Mouse (Mus musculus) megakaryocyte, embryonic 14.5 days (primary cell): ENCODE results near the gene Mef2a. TPM values are rescaled to one million over a fixed set of nuclear protein-coding genes. Genes with fewer than 3 reads are reported as not detected.

Experiments
- H3K27me3 ChIP-seq: replicated peaks from 2 replicates; pipeline ENCODE3; 2012; ENCODE audit warnings: inconsistent platforms
- H3K36me3 ChIP-seq: replicated peaks from 2 replicates; pipeline ENCODE3; 2012; ENCODE audit warnings: low read length, inconsistent platforms, mixed read lengths
- H3K4me1 ChIP-seq: 2 replicates; pipeline ENCODE4 v1.6.1; 2012; ENCODE audit warnings: inconsistent platforms
- H3K4me3 ChIP-seq: replicated peaks from 2 replicates; pipeline ENCODE3; 2012; ENCODE audit warnings: moderate library complexity, mild to moderate bottlenecking, inconsistent platforms
- H3K9me3 ChIP-seq: 2 replicates; pipeline ENCODE4 v1.6.1; 2012; ENCODE audit warnings: inconsistent platforms
- FLI1 ChIP-seq: IDR thresholded peaks from 2 replicates; pipeline ENCODE4 v1.6.1; 2012; ENCODE audit warnings: low read length, inconsistent platforms, mixed read lengths
- GATA1 ChIP-seq: IDR thresholded peaks from 3 replicates; pipeline ENCODE4 v1.6.1; 2012; ENCODE audit warnings: mixed read lengths, low read length, inconsistent platforms, borderline replicate concordance
- polyA plus RNA-seq: library from polyadenylated mRNA; stranded (reverse); fragments of >175 nt; gene quantifications from 2 replicates; pipeline ENCODE4 v1.2.3, GENCODE M21; 2012; ENCODE audit warnings: low replicate concordance; ENCODE audit not compliant: insufficient read depth

Mef2a gene
- polyA plus RNA-seq, 1 experiment: 3.5 TPM

DNA sequence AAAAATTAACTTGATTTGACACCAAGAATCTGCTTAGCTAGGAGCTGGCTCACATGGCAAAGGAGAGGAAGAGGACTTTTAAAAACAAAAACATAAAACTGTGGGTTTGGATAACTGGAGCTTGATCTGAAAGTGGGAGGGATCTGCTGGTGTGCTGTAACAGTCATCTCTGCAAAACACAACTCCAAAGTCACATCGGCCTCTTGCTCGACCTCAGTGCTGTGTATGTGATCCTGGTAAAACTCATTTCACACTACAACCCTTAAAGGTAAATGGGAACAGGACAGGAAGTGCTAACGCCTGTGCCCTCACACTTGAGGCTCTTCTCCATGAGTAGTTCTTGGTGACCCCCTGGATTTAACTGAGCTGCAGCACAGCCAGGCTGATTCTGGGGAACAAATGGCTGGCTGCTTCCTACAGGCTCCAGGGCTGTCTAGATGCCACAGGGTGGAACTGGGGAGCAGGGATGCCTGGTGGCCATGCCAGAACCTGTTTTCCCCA lies 142.0 kb downstream of the Mef2a start:
- H3K4me1 ChIP-seq: peaks cover 15% of the 10 kb centered on the region
- H3K36me3 ChIP-seq: peaks cover 93% of the 10 kb centered on the region
- TF ChIP-seq GATA1: no peak
- TF ChIP-seq FLI1: no peak
- H3K4me3 ChIP-seq: no peak overlapping the region
- H3K9me3 ChIP-seq: no peaks in the 10 kb centered on the region
- H3K27me3 ChIP-seq: no peaks in the 10 kb centered on the region

DNA sequence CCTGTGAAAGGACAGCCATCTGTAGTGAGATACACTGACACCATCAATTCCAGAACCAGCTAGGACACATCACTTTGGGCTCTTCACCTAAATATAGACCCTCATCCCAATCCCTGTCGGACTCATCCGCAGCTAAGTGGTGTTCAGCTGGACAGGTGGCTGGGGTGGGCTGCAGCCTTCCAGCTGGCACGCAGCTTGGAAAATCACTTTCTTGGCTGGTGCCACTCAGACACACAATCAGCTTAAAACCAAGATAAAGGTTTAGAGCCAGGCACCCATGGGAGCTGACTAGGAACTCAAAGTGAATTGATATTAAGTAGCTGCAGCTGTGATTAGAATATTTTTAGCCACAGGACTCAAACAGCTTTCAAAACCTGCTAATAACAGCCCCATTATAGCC lies 142.4 kb downstream of the Mef2a start:
- Histone ChIP-seq H3K4me3 (no peak overlapping the region), H3K36me3 (peaks cover 93% of the 10 kb centered on the region), H3K4me1 (peaks cover 14% of the 10 kb centered on the region), H3K27me3 (no peaks in the 10 kb centered on the region), H3K9me3 (no peaks in the 10 kb centered on the region)
- TF ChIP-seq GATA1 (no peak), FLI1 (no peak)

DNA sequence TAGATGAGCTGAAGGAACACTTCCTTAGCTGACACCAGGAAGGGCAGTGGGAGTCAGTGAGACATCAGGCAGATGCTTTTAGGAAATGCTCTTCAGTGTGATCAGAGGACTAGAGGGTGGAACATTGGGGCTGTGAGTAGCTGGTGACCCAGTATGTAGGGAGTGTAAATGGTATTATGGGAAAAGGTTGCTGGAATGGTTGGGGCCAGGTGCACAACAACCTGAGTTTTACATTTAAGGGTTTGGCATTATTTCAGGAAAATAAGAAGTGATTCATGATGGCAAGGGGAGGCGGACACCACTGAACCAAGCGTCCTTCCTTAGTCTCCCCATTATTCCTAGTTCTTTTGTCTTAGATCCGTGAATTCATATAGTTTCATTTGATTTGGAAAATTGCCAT lies 143.0 kb downstream of the Mef2a start:
- Histone ChIP-seq H3K36me3 (peaks cover 93% of the 10 kb centered on the region), H3K27me3 (no peaks in the 10 kb centered on the region), H3K4me3 (no peak overlapping the region), H3K9me3 (no peaks in the 10 kb centered on the region), H3K4me1 (peaks cover 9% of the 10 kb centered on the region)
- TF ChIP-seq GATA1 (no peak), FLI1 (no peak)

DNA sequence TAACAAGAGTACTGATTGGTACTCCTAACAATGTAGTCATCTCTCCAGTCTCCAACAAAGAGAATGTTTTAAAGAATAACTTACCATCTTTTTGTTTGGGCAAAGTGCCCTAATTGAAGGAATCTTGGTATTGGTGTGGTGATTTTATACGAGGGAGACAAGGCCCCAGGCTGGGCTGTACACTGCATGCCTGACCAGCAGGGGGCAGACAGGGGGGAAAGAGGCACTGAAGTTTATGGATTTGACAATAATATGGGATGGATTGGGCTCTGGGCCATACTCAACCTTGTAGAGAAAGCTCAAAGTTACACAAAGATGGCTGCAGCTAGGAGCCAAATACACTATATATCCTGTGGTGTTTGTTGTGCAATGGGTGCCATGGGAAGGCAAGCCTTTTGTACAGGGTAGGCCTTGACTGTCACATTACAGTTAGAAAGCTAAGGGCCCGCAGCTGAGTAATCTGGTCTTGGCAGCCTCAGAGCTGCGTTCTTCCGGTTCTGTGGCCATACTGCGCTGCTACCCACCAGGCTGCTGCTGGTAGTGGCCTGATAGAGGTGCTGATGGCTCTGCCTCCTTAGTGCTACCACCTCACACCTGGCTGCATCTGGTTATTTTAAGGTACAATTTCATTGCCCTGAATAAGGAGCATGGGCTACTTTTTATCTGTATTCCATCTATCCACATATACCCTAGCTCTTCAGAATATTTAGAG lies 143.6 kb downstream of the Mef2a start:
- Histone ChIP-seq H3K36me3 (peaks cover 93% of the 10 kb centered on the region), H3K27me3 (no peaks in the 10 kb centered on the region), H3K9me3 (no peaks in the 10 kb centered on the region), H3K4me1 (peaks cover 9% of the 10 kb centered on the region), H3K4me3 (no peak overlapping the region)
- no peak for TF ChIP-seq GATA1
- TF ChIP-seq FLI1: no peak

DNA sequence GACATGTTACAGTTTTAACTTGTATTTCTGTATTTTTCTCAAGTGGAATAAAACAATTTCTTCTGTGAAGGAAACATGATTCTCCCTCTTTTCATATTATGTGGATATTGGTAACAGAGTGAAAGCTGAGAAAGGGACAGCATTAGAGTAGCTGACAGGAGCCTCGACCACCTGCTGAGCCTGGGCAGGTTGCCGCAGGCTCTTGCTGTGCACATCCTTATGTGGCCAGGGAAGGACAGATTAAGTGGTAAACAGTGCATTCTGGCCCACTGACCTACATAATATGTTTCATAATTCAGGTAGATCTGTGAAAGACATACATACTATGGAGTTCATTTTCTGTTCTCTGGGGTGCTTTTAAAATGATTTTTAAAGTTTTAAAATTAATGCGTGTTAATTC lies 144.3 kb downstream of the Mef2a start:
- no peaks in the 10 kb centered on the region for H3K27me3 ChIP-seq
- peaks cover 16% of the 10 kb centered on the region for H3K4me1 ChIP-seq
- H3K9me3 ChIP-seq: no peaks in the 10 kb centered on the region
- peaks cover 92% of the 10 kb centered on the region for H3K36me3 ChIP-seq
- H3K4me3 ChIP-seq: no peak overlapping the region
- TF ChIP-seq GATA1 (no peak), FLI1 (no peak)

DNA sequence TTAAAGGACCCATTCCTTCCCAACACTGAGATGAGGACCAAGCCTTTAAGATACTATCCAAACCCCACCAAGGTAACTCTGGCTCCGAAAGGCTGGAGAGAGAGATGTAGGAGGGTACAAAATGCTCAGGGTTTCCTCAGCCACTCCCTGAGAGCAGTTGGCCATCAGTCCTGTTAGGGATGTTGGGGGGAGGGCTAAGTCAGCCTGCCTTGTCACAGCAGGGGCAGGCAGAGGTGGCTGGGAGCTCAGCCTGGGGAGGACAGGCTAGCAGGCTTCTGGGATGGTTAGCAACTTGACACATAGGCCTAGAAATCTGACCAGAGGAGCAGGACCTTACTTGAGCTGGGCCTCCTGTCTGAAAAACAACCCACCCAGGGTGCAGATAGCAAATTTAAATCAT lies 145.1 kb downstream of the Mef2a start:
- Histone ChIP-seq H3K27me3 (no peaks in the 10 kb centered on the region), H3K4me1 (peaks cover 23% of the 10 kb centered on the region), H3K4me3 (no peak overlapping the region), H3K36me3 (peaks cover 84% of the 10 kb centered on the region), H3K9me3 (no peaks in the 10 kb centered on the region)
- TF ChIP-seq FLI1 (no peak), GATA1 (no peak)

DNA sequence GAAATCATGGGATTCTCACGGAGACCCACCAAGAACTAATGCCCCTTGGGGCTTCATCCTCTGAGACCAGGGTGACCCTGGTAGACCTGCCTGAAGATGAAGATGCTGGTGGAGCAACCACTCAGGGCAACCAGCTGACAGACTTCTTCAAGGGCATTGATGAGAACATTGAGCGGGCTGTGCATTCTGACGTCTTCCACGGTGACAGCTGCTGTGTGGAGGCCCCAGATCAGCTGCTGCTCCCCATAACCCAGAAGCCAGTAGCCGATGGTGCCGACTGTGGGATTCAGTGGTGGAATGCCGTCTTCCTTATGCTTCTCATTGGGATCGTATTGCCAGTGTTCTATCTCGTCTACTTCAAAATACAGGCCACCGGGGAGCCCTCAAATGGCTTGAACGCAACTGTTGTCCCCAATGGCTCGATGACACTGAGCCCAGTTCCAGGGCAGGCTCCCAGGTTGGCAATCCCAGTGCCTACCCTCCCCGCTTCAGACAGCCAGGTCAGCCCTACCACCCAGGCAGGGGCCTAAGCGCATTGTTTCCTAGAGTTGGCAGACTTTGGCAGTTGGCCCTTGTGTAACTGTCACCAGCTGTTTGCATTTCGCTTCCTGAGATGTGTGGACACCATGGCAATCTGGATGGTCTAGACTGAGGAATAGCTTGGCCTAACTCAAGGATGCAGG lies 146.6 kb downstream of the Mef2a start:
- Histone ChIP-seq H3K4me3 (no peak overlapping the region), H3K4me1 (peaks cover 33% of the 10 kb centered on the region), H3K36me3 (peaks cover 70% of the 10 kb centered on the region), H3K9me3 (no peaks in the 10 kb centered on the region), H3K27me3 (no peaks in the 10 kb centered on the region)
- TF ChIP-seq FLI1 (no peak), GATA1 (no peak)

DNA sequence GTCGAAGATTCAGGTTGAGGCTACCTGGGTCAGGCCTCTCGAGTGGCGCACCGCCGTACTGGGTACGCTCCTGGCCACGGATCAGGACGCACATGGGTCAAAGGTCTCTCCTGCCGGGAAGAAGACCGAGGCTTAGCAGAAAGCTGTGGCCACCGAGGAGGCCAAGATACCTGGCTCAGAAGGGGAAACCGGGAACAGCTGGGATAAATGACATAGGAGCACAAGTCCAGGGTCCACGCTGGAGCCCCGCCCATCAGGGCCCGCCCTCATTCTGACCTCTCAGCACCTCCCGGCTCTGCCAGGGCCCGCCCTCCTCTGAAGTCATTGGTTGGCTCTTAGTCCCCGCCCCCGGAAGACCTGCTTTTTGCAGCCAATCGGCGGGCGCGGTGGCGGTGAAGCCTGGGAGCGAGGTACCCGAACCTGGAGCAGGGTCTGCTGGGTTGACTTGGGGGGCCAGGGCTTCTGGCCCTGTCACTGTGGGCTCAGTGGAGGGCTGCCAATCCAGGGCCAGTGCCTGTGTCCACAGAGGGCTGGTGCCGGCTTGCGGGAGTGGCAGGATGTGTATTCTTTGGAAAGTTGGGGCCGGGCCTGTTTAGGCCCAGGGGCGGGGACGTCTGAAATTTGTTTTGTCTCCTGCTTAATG lies 150.3 kb downstream of the Mef2a start, which contains the start of gene Lysmd4:
Gene Lysmd4, plus strand, starts transcription at position 325 of the 643 bp plus-strand sequence.
- H3K27me3 ChIP-seq: no peaks in the 10 kb centered on the region
- no peaks in the 10 kb centered on the region for H3K9me3 ChIP-seq
- TF ChIP-seq GATA1: no peak
- TF ChIP-seq FLI1: no peak
- peak within 1 kb of the TSS; percentile 95 for H3K4me3 ChIP-seq
- peaks cover 31% of the 10 kb centered on the region for H3K4me1 ChIP-seq
- H3K36me3 ChIP-seq: peaks cover 35% of the 10 kb centered on the region

DNA sequence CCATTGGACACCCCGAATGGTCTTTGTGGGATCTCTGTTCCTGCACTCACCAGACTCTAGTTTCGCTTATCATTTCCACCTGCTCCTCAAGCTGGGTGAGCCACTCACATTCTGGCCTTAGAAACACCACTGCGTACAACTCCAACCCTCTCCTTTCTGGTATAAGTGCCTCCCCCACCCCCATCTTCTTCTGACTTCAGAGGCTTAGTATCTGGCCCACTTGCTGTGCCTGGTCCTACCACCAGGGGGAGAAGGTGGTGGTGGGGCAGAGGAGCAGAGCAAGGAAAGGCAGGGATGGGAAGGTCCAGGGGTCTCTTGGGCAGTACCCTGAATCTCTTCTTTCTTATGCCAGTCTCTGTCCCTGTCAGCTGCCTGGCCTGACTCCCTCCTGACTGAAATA lies 155.6 kb downstream of the Mef2a start:
- Histone ChIP-seq H3K36me3 (no peaks in the 10 kb centered on the region), H3K27me3 (peaks cover 4% of the 10 kb centered on the region), H3K4me1 (peaks cover 29% of the 10 kb centered on the region), H3K9me3 (no peaks in the 10 kb centered on the region), H3K4me3 (no peak overlapping the region)
- TF ChIP-seq FLI1 (no peak), GATA1 (no peak)

DNA sequence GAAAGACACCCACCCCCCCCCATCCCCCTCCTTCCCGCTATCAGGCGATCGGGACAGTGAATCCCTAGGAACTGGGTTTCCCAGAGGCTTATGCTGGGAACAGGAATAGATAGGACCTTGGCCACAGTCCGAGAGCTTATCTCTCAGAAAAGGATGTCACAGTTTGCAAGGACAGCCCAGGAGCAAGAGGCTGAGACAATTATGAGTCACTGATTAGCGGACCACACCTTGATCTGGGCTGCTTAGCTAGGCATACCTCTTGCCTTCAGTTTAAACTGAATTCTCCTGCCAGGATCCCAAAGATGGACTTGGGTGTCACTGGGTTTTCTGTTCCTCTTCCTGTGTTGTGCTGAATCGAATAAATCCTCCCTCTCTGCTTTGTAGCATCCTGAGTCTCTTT lies 156.3 kb downstream of the Mef2a start:
- peaks cover 4% of the 10 kb centered on the region for H3K27me3 ChIP-seq
- H3K36me3 ChIP-seq: no peaks in the 10 kb centered on the region
- TF ChIP-seq FLI1: no peak
- TF ChIP-seq GATA1: no peak
- H3K4me1 ChIP-seq: peaks cover 23% of the 10 kb centered on the region
- H3K4me3 ChIP-seq: no peak overlapping the region
- no peaks in the 10 kb centered on the region for H3K9me3 ChIP-seq
